Mouse (Mus musculus) stomach, embryonic 15.5 days (tissue): Measurements from ENCODE around the gene Grb14. TPM values are rescaled to one million over a fixed set of nuclear protein-coding genes. Genes with fewer than 3 reads are reported as not detected.

Experiments
- ATAC-seq: fragments of 200-750 bp; cut with Nextera tagmentation; 2 replicates; pipeline ENCODE4 v1.8.0; 2017; ENCODE audit warnings: low read depth, moderate number of reproducible peaks, moderate TSS enrichment; ENCODE audit not compliant: insufficient read depth, low FRiP score
- H3K27ac ChIP-seq: fragments of 300-500 bp; sonication (generic); 2 replicates; pipeline ENCODE4 v1.5.1; 2015; ENCODE audit warnings: mild to moderate bottlenecking, inconsistent platforms
- H3K27me3 ChIP-seq: fragments of 300-500 bp; sonication (generic); replicated peaks from 2 replicates; pipeline ENCODE4 v1.6.1; 2015; ENCODE audit warnings: inconsistent platforms
- H3K36me3 ChIP-seq: fragments of 300-500 bp; sonication (generic); 2 replicates; pipeline ENCODE4 v1.6.1; 2015; ENCODE audit warnings: inconsistent platforms
- H3K4me1 ChIP-seq: fragments of 300-500 bp; sonication (generic); 2 replicates; pipeline ENCODE4 v1.6.1; 2015; ENCODE audit warnings: inconsistent platforms
- H3K4me2 ChIP-seq: fragments of 300-500 bp; sonication (generic); 2 replicates; pipeline ENCODE4 v1.6.1; 2015; ENCODE audit warnings: mild to moderate bottlenecking, inconsistent platforms
- H3K4me3 ChIP-seq: fragments of 300-500 bp; sonication (generic); replicated peaks from 2 replicates; pipeline ENCODE4 v1.5.1; 2015; ENCODE audit warnings: inconsistent platforms
- H3K9ac ChIP-seq: fragments of 300-500 bp; sonication (generic); 2 replicates; pipeline ENCODE4 v1.6.1; 2015; ENCODE audit warnings: inconsistent platforms
- H3K9me3 ChIP-seq: fragments of 300-500 bp; sonication (generic); 2 replicates; pipeline ENCODE4 v1.6.1; 2016; ENCODE audit warnings: inconsistent platforms
- WGBS: fragments of 180-500 bp; shearing (Covaris S2); methylation state at CpG from one replicate; pipeline ENCODE4 v1.1.7; 2015; 5-methylcytosine and 5-hydroxymethylcytosine counted together
- polyA plus RNA-seq: library from polyadenylated mRNA; unstranded; fragments of >200 nt; fragmentation: Nextera tagmentation; extraction: Ambion mirVana; gene quantifications from 2 replicates; pipeline ENCODE4 v1.2.1, GENCODE M21; 2015

Grb14 gene
- polyA plus RNA-seq, 1 experiment from 2014 or later, result 17.1 TPM

DNA sequence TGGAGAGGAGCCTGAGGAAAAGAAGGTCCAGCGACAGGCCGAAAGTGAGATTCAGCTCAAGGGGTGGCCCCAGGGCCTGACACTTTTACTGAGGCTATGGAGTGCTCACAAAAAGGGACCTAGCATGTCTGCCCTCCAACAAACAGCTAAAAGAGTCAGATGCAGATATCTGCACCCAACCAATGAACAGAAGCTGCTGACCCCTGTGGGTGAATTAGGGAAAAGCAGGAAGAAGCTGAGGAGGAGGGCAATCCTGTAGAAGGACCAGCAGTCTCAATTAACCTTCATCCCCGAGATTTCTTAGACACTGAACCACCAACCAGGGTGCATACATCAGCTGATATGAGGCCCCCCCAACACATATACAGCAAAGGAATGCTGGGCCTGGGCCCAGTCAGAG is 77.3 kb downstream of the Grb14 start:
- Histone ChIP-seq H3K27ac (no peak overlapping the region), H3K36me3 (no peaks in the 10 kb centered on the region), H3K9ac (no peak overlapping the region), H3K9me3 (no peaks in the 10 kb centered on the region), H3K4me3 (no peak overlapping the region), H3K4me1 (no peaks in the 10 kb centered on the region), H3K27me3 (no peaks in the 10 kb centered on the region), H3K4me2 (no peak overlapping the region)
- 79% methylated on average over 3 of the region's 3 CpGs for WGBS
- no peak for ATAC-seq

DNA sequence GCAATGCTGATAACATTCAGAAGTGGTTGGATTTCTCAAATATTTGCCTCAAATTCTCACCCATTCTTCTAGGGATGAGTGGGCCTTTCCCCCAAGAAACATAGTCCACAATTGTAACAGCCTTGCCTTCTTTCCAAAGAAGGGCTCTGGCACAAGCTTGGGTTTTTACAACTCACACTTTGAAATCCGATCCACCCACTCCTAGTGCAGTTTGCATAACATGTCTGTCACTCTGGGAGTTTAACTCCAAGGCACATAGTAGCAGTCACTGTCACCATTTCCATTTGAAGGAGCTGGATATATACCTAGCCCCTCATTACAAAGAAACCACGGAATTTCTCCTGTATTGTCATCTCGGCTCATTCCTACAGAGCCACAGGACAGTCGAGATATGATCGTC is 103.9 kb downstream of the Grb14 start:
- H3K4me2 ChIP-seq, result no peak overlapping the region
- no peak overlapping the region for H3K27ac ChIP-seq
- no peak for ATAC-seq
- H3K9me3 ChIP-seq, result no peaks in the 10 kb centered on the region
- no peak overlapping the region for H3K9ac ChIP-seq
- no peak overlapping the region for H3K4me3 ChIP-seq
- no peaks in the 10 kb centered on the region for H3K27me3 ChIP-seq
- 57% methylated on average over 5 of the region's 5 CpGs for WGBS
- no peaks in the 10 kb centered on the region for H3K4me1 ChIP-seq
- no peaks in the 10 kb centered on the region for H3K36me3 ChIP-seq

DNA sequence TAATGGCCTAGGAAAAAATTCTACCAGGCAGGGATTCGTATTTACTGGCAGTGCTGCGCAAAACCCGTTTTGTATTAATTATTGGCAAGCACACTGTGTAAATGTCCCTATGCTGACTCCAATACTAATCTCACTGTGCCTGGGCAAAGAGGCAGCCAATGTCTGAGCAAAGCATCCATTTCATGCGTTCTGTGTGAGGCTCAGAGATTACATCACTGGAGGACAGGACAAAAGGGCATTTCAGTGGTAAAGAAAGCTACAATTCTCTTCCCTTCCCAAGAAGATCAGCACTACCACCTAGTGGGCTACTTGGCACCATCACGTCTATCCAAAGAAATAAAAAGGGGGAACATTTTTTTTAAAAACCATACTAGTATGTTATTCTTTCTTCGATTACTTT is 109.3 kb downstream of the Grb14 start:
- Histone ChIP-seq H3K4me3 (no peak overlapping the region), H3K27ac (no peak overlapping the region), H3K9ac (no peak overlapping the region), H3K4me2 (no peak overlapping the region), H3K9me3 (no peaks in the 10 kb centered on the region), H3K36me3 (no peaks in the 10 kb centered on the region), H3K27me3 (no peaks in the 10 kb centered on the region), H3K4me1 (no peaks in the 10 kb centered on the region)
- ATAC-seq, result 0 out of 2 replicates have a peak, but pooled peaks have one; percentile 4
- WGBS, result 55% methylated on average over 6 of the region's 6 CpGs

GRCm38 (mm10) chr2:64904877-64905276 is 119.9 kb downstream of the Grb14 start:
- H3K4me3 ChIP-seq, result no peak overlapping the region
- H3K9ac ChIP-seq, result no peak overlapping the region
- 80% methylated on average over 5 of the region's 5 CpGs for WGBS
- H3K27me3 ChIP-seq, result no peaks in the 10 kb centered on the region
- H3K9me3 ChIP-seq, result no peaks in the 10 kb centered on the region
- H3K27ac ChIP-seq, result no peak overlapping the region
- no peaks in the 10 kb centered on the region for H3K36me3 ChIP-seq
- ATAC-seq, result no peak
- H3K4me2 ChIP-seq, result no peak overlapping the region
- H3K4me1 ChIP-seq, result no peaks in the 10 kb centered on the region

DNA sequence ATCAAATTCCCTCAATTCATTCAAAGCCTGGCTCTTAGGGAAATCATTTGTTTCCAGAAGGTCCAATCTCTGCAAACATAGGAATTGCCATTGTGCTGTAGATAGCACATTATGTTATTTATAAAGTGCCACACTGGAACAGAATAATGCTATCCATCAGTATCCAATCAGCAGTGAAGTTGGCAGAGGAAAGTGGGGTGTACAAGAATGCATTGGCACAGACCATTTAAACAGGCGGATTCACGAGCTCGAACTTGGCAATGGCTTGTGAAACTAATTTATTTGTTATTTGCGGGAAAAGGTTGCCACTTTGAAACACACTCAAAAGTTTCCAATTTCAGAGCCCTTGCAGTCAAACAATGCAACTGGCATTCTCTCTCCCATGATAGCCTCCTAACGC is 126.9 kb downstream of the Grb14 start:
- Histone ChIP-seq H3K36me3 (no peaks in the 10 kb centered on the region), H3K4me1 (no peaks in the 10 kb centered on the region), H3K9me3 (no peaks in the 10 kb centered on the region), H3K27ac (no peak overlapping the region), H3K4me2 (no peak overlapping the region), H3K4me3 (no peak overlapping the region), H3K27me3 (no peaks in the 10 kb centered on the region), H3K9ac (no peak overlapping the region)
- ATAC-seq, result no peak
- WGBS, result 82% methylated on average over 5 of the region's 5 CpGs

GRCm38 (mm10) chr2:64893233-64893632 is 131.6 kb downstream of the Grb14 start:
- ATAC-seq, result no peak
- no peaks in the 10 kb centered on the region for H3K27me3 ChIP-seq
- H3K36me3 ChIP-seq, result no peaks in the 10 kb centered on the region
- no peak overlapping the region for H3K27ac ChIP-seq
- H3K9ac ChIP-seq, result no peak overlapping the region
- 54% methylated on average over 7 of the region's 7 CpGs for whole genome bisulfite sequencing
- H3K4me2 ChIP-seq, result no peak overlapping the region
- H3K9me3 ChIP-seq, result no peaks in the 10 kb centered on the region
- H3K4me3 ChIP-seq, result no peak overlapping the region
- H3K4me1 ChIP-seq, result no peaks in the 10 kb centered on the region

GRCm38 (mm10) chr2:64887098-64887757 is 137.6 kb downstream of the Grb14 start:
- H3K36me3 ChIP-seq, result no peaks in the 10 kb centered on the region
- WGBS, result 42% methylated on average over 6 of the region's 6 CpGs

DNA sequence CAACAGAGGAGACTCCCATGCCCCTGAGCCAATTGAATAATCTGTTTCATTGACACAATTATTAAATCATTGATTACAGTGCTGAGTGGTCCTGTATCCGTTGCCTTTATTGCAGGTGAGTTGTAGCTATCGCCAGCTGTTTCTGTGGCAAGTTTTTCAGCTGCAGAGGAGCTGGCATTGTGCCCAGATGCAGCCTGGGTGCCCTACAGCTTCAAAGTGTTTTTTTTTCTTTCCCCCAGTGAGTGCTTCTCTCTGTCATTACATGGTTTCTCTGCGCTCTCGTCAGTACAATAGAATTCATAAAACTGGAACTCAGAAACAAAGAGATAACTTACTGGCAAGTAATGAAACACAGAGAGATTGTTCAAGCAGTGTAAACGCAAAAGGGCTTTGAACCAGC is 139.1 kb downstream of the Grb14 start:
- Histone ChIP-seq H3K36me3 (no peaks in the 10 kb centered on the region), H3K27me3 (no peaks in the 10 kb centered on the region), H3K9me3 (no peaks in the 10 kb centered on the region), H3K9ac (no peak overlapping the region), H3K27ac (no peak overlapping the region), H3K4me3 (no peak overlapping the region), H3K4me2 (no peak overlapping the region), H3K4me1 (no peaks in the 10 kb centered on the region)
- WGBS, result 47% methylated on average over 5 of the region's 5 CpGs
- no peak for ATAC-seq

More at GRCm38 (mm10) chr2:64887098-64887757, 137.6 kb downstream of the Grb14 start:
- ATAC-seq, result no peak
- Histone ChIP-seq H3K9ac (no peak overlapping the region), H3K4me3 (no peak overlapping the region), H3K4me2 (no peak overlapping the region), H3K27me3 (no peaks in the 10 kb centered on the region), H3K27ac (no peak overlapping the region), H3K9me3 (no peaks in the 10 kb centered on the region), H3K4me1 (no peaks in the 10 kb centered on the region)

DNA sequence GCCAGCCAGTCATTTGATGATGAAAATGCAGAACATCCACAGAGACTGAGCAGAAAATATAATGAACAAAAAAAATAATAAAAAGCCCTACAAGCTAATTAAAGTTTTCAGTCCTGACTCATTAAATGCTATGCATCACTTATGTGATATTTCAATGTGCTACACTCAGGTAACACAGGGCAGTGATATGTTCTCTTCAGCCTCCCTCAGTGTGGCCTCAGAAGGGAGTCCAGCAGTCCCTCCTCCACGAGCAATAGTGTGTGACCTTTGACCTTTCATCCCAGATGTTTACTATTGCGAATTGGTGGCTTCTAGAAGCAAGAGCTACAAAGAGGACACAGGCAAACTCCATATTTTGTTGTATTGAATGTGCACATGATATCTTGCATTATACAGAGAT is 146.5 kb downstream of the Grb14 start:
- 26% methylated on average over 2 of the region's 2 CpGs for WGBS
- ATAC-seq, result no peak
- no peak overlapping the region for H3K4me3 ChIP-seq

More for the DNA sequence above, 146.5 kb downstream of the Grb14 start:
- H3K4me2 ChIP-seq, result no peak overlapping the region
- no peaks in the 10 kb centered on the region for H3K27me3 ChIP-seq
- no peaks in the 10 kb centered on the region for H3K9me3 ChIP-seq
- H3K9ac ChIP-seq, result no peak overlapping the region
- no peaks in the 10 kb centered on the region for H3K4me1 ChIP-seq
- H3K36me3 ChIP-seq, result no peaks in the 10 kb centered on the region
- H3K27ac ChIP-seq, result no peak overlapping the region

Other genes starting within 250 kb of the Grb14 start
- gene Cobll1, start 214.4 kb upstream of the Grb14 start, polyA plus RNA-seq, result 14.3 and 16.2 TPM in 2 replicates